Mouse (Mus musculus): ENCODE measurements at regions not wholly inside any gene's neighbourhood (a gene's known extent, or its start where the extent isn't known, plus 50 kb on each side); places are given as distances from the start of the nearest gene placed in this dataset.

- DNase-seq (ENCODE audit: low spot score) = no peak
- Histone ChIP-seq H3K9ac (replicated peaks; ENCODE audit: low read length) (no peak overlapping the region), H3K36me3 (ENCODE audit: insufficient read depth, low read length) (no peaks in the 10 kb centered on the region), H3K27ac (no peak overlapping the region), H3K4me2 (ENCODE audit: low read depth, low read length) (no peak overlapping the region), H3K4me3 (ENCODE audit: low read length) (no peak overlapping the region), H3K27me3 (ENCODE audit: insufficient read depth, low read length) (no peaks in the 10 kb centered on the region), H3K9me3 (ENCODE audit: low read length) (no peaks in the 10 kb centered on the region), H3K4me1 (ENCODE audit: insufficient read depth, low read length) (no peaks in the 10 kb centered on the region)
- no peak for ATAC-seq
- WGBS = 85% methylated on average over 5 of the region's 5 CpGs
- no peak for TF ChIP-seq CTCF (IDR thresholded peaks at IDR 0.05; ENCODE audit: low read depth)
Observed at GRCm38 (mm10) chr8:11107021-11107420, 98.8 kb upstream of the Irs2 start.

DNA sequence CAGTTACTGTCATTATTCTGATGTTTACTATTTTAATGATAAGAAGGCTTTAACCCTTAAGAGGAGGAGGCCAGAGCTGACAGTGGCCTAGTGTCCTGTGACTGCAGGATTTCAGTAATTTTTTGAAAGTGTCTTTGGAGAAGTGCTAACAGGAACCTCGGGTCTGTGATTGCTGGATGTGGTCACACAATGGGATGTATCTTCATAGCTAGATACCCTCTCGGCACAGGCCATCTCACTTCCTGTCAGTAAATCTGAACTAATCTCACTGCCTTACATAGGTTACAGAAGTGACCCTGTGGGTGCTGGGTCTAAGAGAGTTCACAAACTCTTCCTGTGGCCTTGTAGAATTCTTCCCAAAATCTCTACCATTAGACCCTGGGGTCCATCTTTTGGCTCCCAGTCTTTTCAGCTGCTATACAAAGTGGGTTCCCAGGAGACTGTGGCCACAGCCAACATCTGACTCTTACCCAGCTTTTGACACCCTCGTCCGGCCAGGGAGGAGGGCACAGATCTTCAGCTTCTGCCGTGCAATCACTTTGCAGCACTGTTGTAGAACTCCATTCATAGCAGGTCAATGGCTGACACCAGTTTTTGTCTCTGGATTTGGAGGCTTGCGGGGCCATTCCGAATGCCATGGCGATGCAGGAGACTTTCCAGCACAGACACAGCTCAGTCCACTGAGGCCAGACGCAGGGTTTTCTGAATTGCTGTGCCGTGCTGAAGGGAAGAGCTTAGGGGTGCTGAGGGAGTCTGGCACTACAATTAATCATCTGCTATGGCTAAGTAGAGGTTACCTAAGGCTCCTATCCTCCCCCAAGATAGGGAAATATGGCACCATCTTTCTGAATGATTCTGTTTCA is 95.7 kb upstream of the Irs2 start:
- DNase-seq (ENCODE audit: low spot score) (peak; percentile 35), ATAC-seq (peak; percentile 71; the same call in 1 of the 2 replicates)
- Histone ChIP-seq H3K4me1 (ENCODE audit: insufficient read depth, low read length) (no peaks in the 10 kb centered on the region), H3K27ac (no peak overlapping the region), H3K36me3 (ENCODE audit: insufficient read depth, low read length) (no peaks in the 10 kb centered on the region), H3K4me2 (ENCODE audit: low read depth, low read length) (no peak overlapping the region), H3K9me3 (ENCODE audit: low read length) (no peaks in the 10 kb centered on the region), H3K9ac (replicated peaks; ENCODE audit: low read length) (no peak overlapping the region), H3K4me3 (ENCODE audit: low read length) (no peak overlapping the region), H3K27me3 (ENCODE audit: insufficient read depth, low read length) (no peaks in the 10 kb centered on the region)
- TF ChIP-seq CTCF (IDR thresholded peaks at IDR 0.05; ENCODE audit: low read depth) = no peak
- 50% methylated on average over 10 of the region's 10 CpGs for WGBS

GRCm38 (mm10) chr8:11100310-11100709 is 92.1 kb upstream of the Irs2 start:
- Histone ChIP-seq H3K4me1 (ENCODE audit: insufficient read depth, low read length) (peaks cover 8% of the 10 kb centered on the region; the same call in 1 of the 2 replicates), H3K4me3 (ENCODE audit: low read length) (no peak overlapping the region), H3K4me2 (ENCODE audit: low read depth, low read length) (no peak overlapping the region), H3K27me3 (ENCODE audit: insufficient read depth, low read length) (no peaks in the 10 kb centered on the region), H3K9ac (replicated peaks; ENCODE audit: low read length) (no peak overlapping the region), H3K9me3 (ENCODE audit: low read length) (no peaks in the 10 kb centered on the region), H3K27ac (no peak overlapping the region), H3K36me3 (ENCODE audit: insufficient read depth, low read length) (no peaks in the 10 kb centered on the region)
- no peak for TF ChIP-seq CTCF (IDR thresholded peaks at IDR 0.05; ENCODE audit: low read depth)
- DNase-seq (ENCODE audit: low spot score) (no peak), ATAC-seq (no peak)
- WGBS = 90% methylated on average over 3 of the region's 3 CpGs

- ATAC-seq (no peak), DNase-seq (ENCODE audit: low spot score) (no peak)
- no peak for TF ChIP-seq CTCF (IDR thresholded peaks at IDR 0.05; ENCODE audit: low read depth)
- H3K27me3 ChIP-seq (ENCODE audit: insufficient read depth, low read length) = no peaks in the 10 kb centered on the region
- H3K27ac ChIP-seq = no peak overlapping the region
- no peak overlapping the region for H3K9ac ChIP-seq (replicated peaks; ENCODE audit: low read length)
- H3K4me2 ChIP-seq (ENCODE audit: low read depth, low read length) = no peak overlapping the region
- peaks cover 8% of the 10 kb centered on the region; the same call in 1 of the 2 replicates for H3K4me1 ChIP-seq (ENCODE audit: insufficient read depth, low read length)
- 50% methylated on average over 3 of the region's 3 CpGs for WGBS
- no peak overlapping the region for H3K4me3 ChIP-seq (ENCODE audit: low read length)
- no peaks in the 10 kb centered on the region for H3K9me3 ChIP-seq (ENCODE audit: low read length)
- no peaks in the 10 kb centered on the region for H3K36me3 ChIP-seq (ENCODE audit: insufficient read depth, low read length)
Observed at GRCm38 (mm10) chr8:11099591-11099855, 91.3 kb upstream of the Irs2 start.

DNA sequence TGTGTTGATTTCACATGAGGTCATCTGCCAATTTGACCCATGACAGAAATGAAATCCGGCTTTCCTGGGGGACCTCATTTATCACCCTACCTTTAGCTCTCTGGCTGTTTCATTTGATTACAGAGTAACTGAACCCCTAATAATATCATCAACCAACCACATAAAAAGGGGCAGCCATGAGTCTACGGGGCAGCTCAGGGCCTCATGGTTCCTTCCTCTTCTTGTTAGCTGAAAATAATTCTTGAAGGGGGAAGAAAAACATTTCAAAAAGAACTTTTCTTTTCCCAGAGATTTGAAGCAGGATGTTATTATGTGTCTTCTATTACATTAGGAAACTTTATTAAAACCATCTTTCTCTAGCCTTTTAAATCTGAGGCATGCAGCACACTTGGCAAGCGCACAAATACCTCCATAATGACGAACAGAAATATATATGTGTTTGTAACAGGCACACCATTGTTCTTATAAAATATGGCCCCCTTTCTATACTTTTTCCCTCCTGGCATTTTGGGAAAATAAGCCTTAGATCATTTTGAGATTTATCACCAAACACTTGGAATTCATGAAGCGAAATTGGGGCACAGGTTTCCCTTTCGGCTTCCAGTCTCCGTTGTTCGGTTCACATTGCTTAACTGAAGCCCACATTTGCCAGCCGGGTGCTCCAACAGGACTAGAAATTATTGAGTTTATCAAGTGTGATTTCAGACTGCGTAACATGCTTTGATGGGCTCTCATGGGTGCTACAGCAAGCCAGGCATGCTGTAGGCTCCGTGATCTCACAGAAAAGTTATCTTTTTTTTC is 90.7 kb upstream of the Irs2 start:
- Histone ChIP-seq H3K36me3 (ENCODE audit: insufficient read depth, low read length) (no peaks in the 10 kb centered on the region), H3K9ac (replicated peaks; ENCODE audit: low read length) (no peak overlapping the region), H3K4me2 (ENCODE audit: low read depth, low read length) (no peak overlapping the region), H3K27ac (no peak overlapping the region), H3K4me1 (ENCODE audit: insufficient read depth, low read length) (peaks cover 8% of the 10 kb centered on the region; the same call in 1 of the 2 replicates), H3K27me3 (ENCODE audit: insufficient read depth, low read length) (no peaks in the 10 kb centered on the region), H3K4me3 (ENCODE audit: low read length) (no peak overlapping the region), H3K9me3 (ENCODE audit: low read length) (no peaks in the 10 kb centered on the region)
- no peak for ATAC-seq
- 71% methylated on average over 11 of the region's 11 CpGs for WGBS
- TF ChIP-seq CTCF (IDR thresholded peaks at IDR 0.05; ENCODE audit: low read depth) = no peak
- no peak for DNase-seq (ENCODE audit: low spot score)

DNA sequence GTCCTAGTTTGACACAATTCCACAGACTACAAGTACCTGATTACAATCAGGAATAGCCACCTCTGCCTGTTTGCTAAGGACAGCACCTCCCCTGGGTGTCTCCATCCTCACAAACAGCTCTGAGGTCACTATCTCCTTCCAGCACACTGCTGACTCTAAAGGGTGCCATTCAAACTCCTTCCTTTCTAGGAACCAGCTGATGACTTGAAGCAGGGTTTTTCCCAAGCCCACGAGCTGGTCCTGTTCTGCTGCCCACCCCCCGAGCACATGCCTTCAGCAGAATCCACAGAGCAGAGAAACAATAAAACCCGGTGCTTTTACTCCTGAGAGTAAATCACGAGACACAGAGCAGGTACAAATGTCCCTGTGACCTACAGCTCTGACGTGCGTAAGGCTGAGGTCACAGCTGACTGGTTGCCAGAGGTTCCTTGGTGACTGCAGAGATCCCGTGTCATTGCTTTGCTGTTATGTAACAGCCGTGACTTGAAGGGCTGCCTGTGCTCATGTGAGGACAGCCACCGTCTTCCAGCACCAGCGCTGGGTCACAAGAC is 90.0 kb upstream of the Irs2 start:
- Histone ChIP-seq H3K27ac (no peak overlapping the region), H3K27me3 (ENCODE audit: insufficient read depth, low read length) (no peaks in the 10 kb centered on the region), H3K9me3 (ENCODE audit: low read length) (no peaks in the 10 kb centered on the region), H3K4me3 (ENCODE audit: low read length) (no peak overlapping the region), H3K4me2 (ENCODE audit: low read depth, low read length) (no peak overlapping the region), H3K4me1 (ENCODE audit: insufficient read depth, low read length) (peaks cover 8% of the 10 kb centered on the region; the same call in 1 of the 2 replicates), H3K9ac (replicated peaks; ENCODE audit: low read length) (no peak overlapping the region), H3K36me3 (ENCODE audit: insufficient read depth, low read length) (no peaks in the 10 kb centered on the region)
- TF ChIP-seq CTCF (IDR thresholded peaks at IDR 0.05; ENCODE audit: low read depth) = no peak
- 40% methylated on average over 10 of the region's 10 CpGs for WGBS
- DNase-seq (ENCODE audit: low spot score) (no peak), ATAC-seq (peak; percentile 56; the same call in 1 of the 2 replicates)
